Mouse (Mus musculus): ENCODE data around the gene Zfp324. TPM values are rescaled to one million over a fixed set of nuclear protein-coding genes. Genes with fewer than 3 reads are reported as not detected.
"Not testable (repeated sequence)": the region's sequence is repeated elsewhere in the genome, so short reads cannot be mapped to it uniquely, and the experiment has no call there.

The Zfp324 gene
- polyA plus RNA-seq, 1 experiment from 2014 or later = 8.0 TPM

DNA sequence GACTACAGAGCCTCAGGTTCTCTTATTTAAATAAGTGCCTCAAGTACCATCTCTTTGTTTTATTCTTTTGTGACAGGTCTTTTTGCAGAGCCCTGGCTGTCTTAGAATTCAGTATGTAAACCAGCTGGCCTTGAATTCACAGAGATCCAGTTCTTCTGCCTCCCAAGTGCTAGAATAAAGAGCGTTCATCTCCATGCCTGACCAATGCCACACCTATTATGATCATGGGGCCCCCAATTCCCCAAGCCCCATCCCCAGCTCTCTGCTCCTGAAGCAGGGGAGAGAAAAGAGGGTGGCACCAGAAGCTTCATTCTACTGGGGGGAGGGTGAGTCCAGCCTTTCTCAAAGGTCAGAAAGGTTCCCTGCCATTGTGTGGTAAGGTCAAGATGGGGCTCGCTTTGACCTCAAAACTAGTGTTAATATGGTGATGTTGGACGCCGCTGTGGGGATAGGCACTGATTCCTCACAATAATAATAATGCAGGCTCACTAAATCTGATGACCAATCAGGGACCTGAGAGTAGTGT is 32.0 kb upstream of the Zfp324 start:
- WGBS = 48% methylated on average over 4 of the region's 4 CpGs
- Histone ChIP-seq H3K27ac (ENCODE audit: low read depth, low read length) (no peak overlapping the region), H3K4me3 (ENCODE audit: low read depth, low read length) (no peak overlapping the region), H3K4me1 (replicated peaks; ENCODE audit: control insufficient read depth, insufficient read depth, low read length) (no peaks in the 10 kb centered on the region), H3K36me3 (ENCODE audit: control insufficient read depth, insufficient read depth, low read length) (no peaks in the 10 kb centered on the region), H3K27me3 (ENCODE audit: control insufficient read depth, insufficient read depth, low read length) (no peaks in the 10 kb centered on the region), H3K9me3 (ENCODE audit: control insufficient read depth, low read length) (no peaks in the 10 kb centered on the region), H3K4me2 (replicated peaks; ENCODE audit: low read depth, low read length) (no peak overlapping the region), H3K9ac (ENCODE audit: low read depth, low read length) (no peak overlapping the region)
- no peak for DNase-seq (ENCODE audit: low spot score)
- no peak for ATAC-seq (ENCODE audit: low FRiP score)

GRCm38 (mm10) chr7:12934808-12935207 is 30.8 kb upstream of the Zfp324 start:
- Histone ChIP-seq H3K9ac (ENCODE audit: low read depth, low read length) (no peak overlapping the region), H3K4me1 (replicated peaks; ENCODE audit: control insufficient read depth, insufficient read depth, low read length) (no peaks in the 10 kb centered on the region), H3K36me3 (ENCODE audit: control insufficient read depth, insufficient read depth, low read length) (no peaks in the 10 kb centered on the region), H3K27ac (ENCODE audit: low read depth, low read length) (no peak overlapping the region), H3K4me3 (ENCODE audit: low read depth, low read length) (no peak overlapping the region), H3K4me2 (replicated peaks; ENCODE audit: low read depth, low read length) (no peak overlapping the region), H3K27me3 (ENCODE audit: control insufficient read depth, insufficient read depth, low read length) (no peaks in the 10 kb centered on the region), H3K9me3 (ENCODE audit: control insufficient read depth, low read length) (no peaks in the 10 kb centered on the region)
- DNase-seq (ENCODE audit: low spot score) (no peak), ATAC-seq (ENCODE audit: low FRiP score) (no peak)
- 78% methylated on average over 3 of the region's 3 CpGs for WGBS

- ATAC-seq (ENCODE audit: low FRiP score); H3K9ac ChIP-seq (ENCODE audit: low read depth, low read length); H3K27ac ChIP-seq (ENCODE audit: low read depth, low read length); H3K4me3 ChIP-seq (ENCODE audit: low read depth, low read length); H3K4me2 ChIP-seq (replicated peaks; ENCODE audit: low read depth, low read length); H3K9me3 ChIP-seq (ENCODE audit: control insufficient read depth, low read length); H3K36me3 ChIP-seq (ENCODE audit: control insufficient read depth, insufficient read depth, low read length); DNase-seq (ENCODE audit: low spot score); H3K27me3 ChIP-seq (ENCODE audit: control insufficient read depth, insufficient read depth, low read length); H3K4me1 ChIP-seq (replicated peaks; ENCODE audit: control insufficient read depth, insufficient read depth, low read length): not testable (repeated sequence)
- WGBS = 92% methylated on average over 4 of the region's 4 CpGs
These were observed 28.3 kb upstream of the Zfp324 start for GRCm38 (mm10) chr7:12937254-12937803.

DNA sequence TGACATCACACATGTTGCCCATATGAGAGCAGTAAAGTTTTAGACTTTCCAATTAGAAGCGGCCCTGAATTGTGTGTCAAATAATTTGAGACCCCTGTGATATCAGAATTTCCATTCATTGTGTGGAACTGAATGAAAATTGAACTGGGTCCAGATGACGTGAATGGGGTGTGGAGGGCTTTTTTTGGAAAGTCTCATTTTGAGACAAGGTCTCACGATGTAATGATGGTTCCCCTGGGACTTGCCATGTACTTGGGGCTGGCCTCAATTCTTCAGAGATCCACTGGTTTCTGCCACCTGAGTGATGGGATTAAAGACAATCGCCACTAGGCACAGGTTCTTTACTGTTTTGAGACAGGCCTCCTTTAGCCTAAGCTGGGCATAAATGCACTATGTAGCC is 25.0 kb upstream of the Zfp324 start:
- H3K36me3 ChIP-seq (ENCODE audit: control insufficient read depth, insufficient read depth, low read length) = no peaks in the 10 kb centered on the region
- H3K9ac ChIP-seq (ENCODE audit: low read depth, low read length) = no peak overlapping the region
- no peak overlapping the region for H3K4me3 ChIP-seq (ENCODE audit: low read depth, low read length)
- DNase-seq (ENCODE audit: low spot score) = no peak
- 87% methylated on average over 4 of the region's 4 CpGs for WGBS
- H3K4me1 ChIP-seq (replicated peaks; ENCODE audit: control insufficient read depth, insufficient read depth, low read length) = no peaks in the 10 kb centered on the region
- no peak overlapping the region for H3K27ac ChIP-seq (ENCODE audit: low read depth, low read length)
- no peaks in the 10 kb centered on the region for H3K9me3 ChIP-seq (ENCODE audit: control insufficient read depth, low read length)
- no peaks in the 10 kb centered on the region for H3K27me3 ChIP-seq (ENCODE audit: control insufficient read depth, insufficient read depth, low read length)
- no peak overlapping the region for H3K4me2 ChIP-seq (replicated peaks; ENCODE audit: low read depth, low read length)
- no peak for ATAC-seq (ENCODE audit: low FRiP score)

DNA sequence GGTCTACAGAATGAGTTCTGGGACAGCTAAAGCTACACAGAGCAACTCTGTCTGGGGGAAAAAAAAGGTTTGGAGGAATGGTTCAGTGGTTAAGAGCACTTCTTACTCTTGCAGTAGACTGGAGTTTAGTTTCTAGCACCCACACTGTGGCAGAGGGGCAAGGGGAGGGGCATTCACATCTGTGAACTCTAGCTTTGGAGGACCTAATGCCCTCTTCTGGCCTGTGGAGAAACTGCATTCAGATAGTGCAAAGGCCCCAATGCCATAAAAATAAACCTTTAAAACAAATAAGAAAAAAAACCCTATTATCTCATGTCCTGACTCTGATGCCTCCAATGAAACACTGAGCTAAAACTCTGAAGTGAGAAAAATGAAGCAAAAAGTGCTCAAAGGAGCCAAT is 22.1 kb upstream of the Zfp324 start:
- no peaks in the 10 kb centered on the region for H3K9me3 ChIP-seq (ENCODE audit: control insufficient read depth, low read length)
- H3K36me3 ChIP-seq (ENCODE audit: control insufficient read depth, insufficient read depth, low read length) = no peaks in the 10 kb centered on the region
- no peak overlapping the region for H3K27ac ChIP-seq (ENCODE audit: low read depth, low read length)
- DNase-seq (ENCODE audit: low spot score) (no peak), ATAC-seq (ENCODE audit: low FRiP score) (no peak)
- H3K9ac ChIP-seq (ENCODE audit: low read depth, low read length) = no peak overlapping the region
- H3K4me2 ChIP-seq (replicated peaks; ENCODE audit: low read depth, low read length) = no peak overlapping the region
- H3K4me3 ChIP-seq (ENCODE audit: low read depth, low read length) = no peak overlapping the region
- no peaks in the 10 kb centered on the region for H3K27me3 ChIP-seq (ENCODE audit: control insufficient read depth, insufficient read depth, low read length)
- no peaks in the 10 kb centered on the region for H3K4me1 ChIP-seq (replicated peaks; ENCODE audit: control insufficient read depth, insufficient read depth, low read length)

GRCm38 (mm10) chr7:12949032-12949871 is 16.4 kb upstream of the Zfp324 start:
- Histone ChIP-seq H3K4me3 (ENCODE audit: low read depth, low read length) (peak overlapping the region; percentile 39), H3K9me3 (ENCODE audit: control insufficient read depth, low read length) (no peaks in the 10 kb centered on the region), H3K4me1 (replicated peaks; ENCODE audit: control insufficient read depth, insufficient read depth, low read length) (peaks cover 2% of the 10 kb centered on the region; the same call in 1 of the 2 replicates), H3K27ac (ENCODE audit: low read depth, low read length) (peak overlapping the region; percentile 43), H3K4me2 (replicated peaks; ENCODE audit: low read depth, low read length) (peak overlapping the region; percentile 78), H3K36me3 (ENCODE audit: control insufficient read depth, insufficient read depth, low read length) (no peaks in the 10 kb centered on the region), H3K9ac (ENCODE audit: low read depth, low read length) (peak overlapping the region; percentile 64), H3K27me3 (ENCODE audit: control insufficient read depth, insufficient read depth, low read length) (no peaks in the 10 kb centered on the region)
- ATAC-seq (ENCODE audit: low FRiP score) (peak; percentile 98), DNase-seq (ENCODE audit: low spot score) (peak; percentile 93)
- WGBS = 11% methylated on average over 35 of the region's 35 CpGs

DNA sequence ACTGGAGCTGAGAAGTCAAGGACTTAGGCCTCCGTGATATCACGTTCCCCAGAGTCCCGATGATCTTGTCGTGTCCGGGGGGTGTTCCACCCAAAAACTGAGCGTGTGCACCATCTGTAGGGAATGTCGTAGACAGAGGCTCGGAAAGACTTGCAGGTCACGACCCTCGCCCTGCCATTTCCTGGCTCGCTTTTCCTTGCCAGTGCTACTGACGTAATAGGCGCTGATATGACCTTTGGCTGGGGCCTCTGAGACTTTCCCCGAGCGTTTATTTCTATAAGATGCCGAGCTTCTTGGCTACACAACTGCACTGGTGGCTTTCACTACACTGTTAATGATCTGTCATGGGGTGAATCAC is 15.8 kb upstream of the Zfp324 start:
- H3K9ac ChIP-seq (ENCODE audit: low read depth, low read length) = peak overlapping the region; percentile 64
- DNase-seq (ENCODE audit: low spot score) (no peak), ATAC-seq (ENCODE audit: low FRiP score) (no peak)
- no peaks in the 10 kb centered on the region for H3K36me3 ChIP-seq (ENCODE audit: control insufficient read depth, insufficient read depth, low read length)
- peak overlapping the region; percentile 78 for H3K4me2 ChIP-seq (replicated peaks; ENCODE audit: low read depth, low read length)
- no peaks in the 10 kb centered on the region for H3K9me3 ChIP-seq (ENCODE audit: control insufficient read depth, low read length)
- H3K27me3 ChIP-seq (ENCODE audit: control insufficient read depth, insufficient read depth, low read length) = no peaks in the 10 kb centered on the region
- H3K27ac ChIP-seq (ENCODE audit: low read depth, low read length) = peak overlapping the region; percentile 43
- H3K4me3 ChIP-seq (ENCODE audit: low read depth, low read length) = peak overlapping the region; percentile 39
- 5% methylated on average over 16 of the region's 16 CpGs for WGBS
- H3K4me1 ChIP-seq (replicated peaks; ENCODE audit: control insufficient read depth, insufficient read depth, low read length) = peaks cover 2% of the 10 kb centered on the region; the same call in 1 of the 2 replicates

DNA sequence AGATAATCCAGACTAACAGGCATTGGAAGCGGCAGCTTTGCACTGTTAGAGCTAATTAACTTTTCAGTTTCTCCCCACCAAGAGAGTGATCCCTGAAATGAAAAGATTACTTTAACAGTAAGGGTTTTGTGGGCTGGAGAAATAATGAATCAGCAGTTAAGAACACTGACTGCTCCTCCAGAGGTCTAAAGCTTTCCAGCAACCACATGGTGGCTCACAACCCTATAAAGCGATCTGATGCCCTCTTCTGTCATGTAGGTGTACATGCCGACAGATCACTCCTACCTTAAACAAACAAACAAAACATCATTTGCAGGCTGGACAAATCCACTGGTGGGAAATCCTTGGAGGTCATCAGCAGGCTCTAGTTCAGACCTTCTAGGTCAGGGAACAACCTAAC is 10.7 kb upstream of the Zfp324 start:
- H3K9me3 ChIP-seq (ENCODE audit: control insufficient read depth, low read length) = no peaks in the 10 kb centered on the region
- ATAC-seq (ENCODE audit: low FRiP score) (no peak), DNase-seq (ENCODE audit: low spot score) (no peak)
- H3K9ac ChIP-seq (ENCODE audit: low read depth, low read length) = no peak overlapping the region
- 57% methylated on average over 3 of the region's 3 CpGs for WGBS
- peaks cover 2% of the 10 kb centered on the region; the same call in 1 of the 2 replicates for H3K4me1 ChIP-seq (replicated peaks; ENCODE audit: control insufficient read depth, insufficient read depth, low read length)
- H3K27me3 ChIP-seq (ENCODE audit: control insufficient read depth, insufficient read depth, low read length) = no peaks in the 10 kb centered on the region
- H3K4me2 ChIP-seq (replicated peaks; ENCODE audit: low read depth, low read length) = no peak overlapping the region
- H3K36me3 ChIP-seq (ENCODE audit: control insufficient read depth, insufficient read depth, low read length) = no peaks in the 10 kb centered on the region
- H3K4me3 ChIP-seq (ENCODE audit: low read depth, low read length) = no peak overlapping the region
- H3K27ac ChIP-seq (ENCODE audit: low read depth, low read length) = no peak overlapping the region

DNA sequence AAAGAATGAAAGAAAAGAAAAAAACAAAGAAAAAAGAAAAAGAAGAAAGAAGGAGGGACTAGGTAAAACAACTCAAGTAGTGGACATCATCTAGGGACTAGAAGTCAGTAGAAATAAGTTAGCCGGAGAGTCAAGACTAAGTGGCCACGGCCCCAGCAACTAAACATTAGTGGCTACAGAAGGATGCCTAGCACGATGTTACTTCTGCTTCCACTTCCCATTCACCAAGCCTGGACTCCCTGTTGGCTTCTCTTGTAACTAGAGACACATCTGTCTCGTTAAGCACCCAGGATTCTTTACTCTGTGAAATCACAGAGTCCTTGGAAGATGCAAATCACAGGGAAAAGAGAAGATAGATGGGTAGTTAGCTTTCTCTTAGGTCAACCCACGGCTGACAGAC is 8.1 kb upstream of the Zfp324 start:
- Histone ChIP-seq H3K4me3 (ENCODE audit: low read depth, low read length) (no peak overlapping the region), H3K36me3 (ENCODE audit: control insufficient read depth, insufficient read depth, low read length) (no peaks in the 10 kb centered on the region), H3K4me2 (replicated peaks; ENCODE audit: low read depth, low read length) (no peak overlapping the region), H3K9ac (ENCODE audit: low read depth, low read length) (no peak overlapping the region), H3K9me3 (ENCODE audit: control insufficient read depth, low read length) (no peaks in the 10 kb centered on the region), H3K27me3 (ENCODE audit: control insufficient read depth, insufficient read depth, low read length) (no peaks in the 10 kb centered on the region), H3K27ac (ENCODE audit: low read depth, low read length) (no peak overlapping the region), H3K4me1 (replicated peaks; ENCODE audit: control insufficient read depth, insufficient read depth, low read length) (no peaks in the 10 kb centered on the region)
- no peak for DNase-seq (ENCODE audit: low spot score)
- ATAC-seq (ENCODE audit: low FRiP score) = no peak
- WGBS = 77% methylated on average over 5 of the region's 5 CpGs
